ENCODE assay signal across 13 mouse cellular contexts in the genomic region with DNA sequence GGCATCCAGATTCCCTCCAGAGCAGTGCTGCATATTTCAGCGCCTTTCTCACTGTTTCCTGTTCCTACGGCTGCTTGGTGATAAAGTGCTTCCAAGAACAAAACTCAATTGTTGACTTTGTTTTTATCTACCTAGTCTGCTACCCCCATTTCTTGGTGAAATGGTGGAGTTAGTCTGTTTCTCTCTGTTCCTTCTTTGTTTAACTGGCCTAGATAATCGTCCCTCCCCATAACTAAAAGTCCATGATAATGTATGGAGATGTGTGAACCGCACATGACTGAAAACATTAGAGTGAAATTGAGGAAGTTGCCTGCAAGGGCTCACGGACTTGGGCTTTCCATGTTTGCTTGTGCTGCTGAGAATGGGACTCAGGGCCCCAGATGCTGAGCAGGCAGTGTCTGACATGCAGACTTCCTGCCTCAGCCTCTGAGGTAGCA. TPM values are rescaled to one million over a fixed set of nuclear protein-coding genes. Genes with fewer than 3 reads are reported as not detected.
DNase-seq lines count a peak whose midpoint lies in the region; ATAC-seq and TF ChIP-seq lines count a peak whose summit lies in the region.
"Had no signal": no experiment of that assay in that cellular context is flagged by ENCODE, and none has a peak within 500 bp of the region (broad histone marks: within the 10 kb centered on the region; RNA-seq: fewer than 3 reads in every experiment).

No protein-coding gene starts in this region.

- no peak for TF ChIP-seq EP300 in heart, adult 2 months (IDR thresholded peaks at IDR 0.05; ENCODE audit: insufficient read depth, low read depth, low read length)

- no peak for DNase-seq in heart, adult 2 months
- DNase-seq in heart, postnatal 14 days: no peak
- DNase-seq in thymus, postnatal 4 days: peak; percentile 30
- no peak for DNase-seq in thymus, adult 18-20 months
- DNase-seq in embryo, embryonic 11 days: no peak
- no peak for DNase-seq in layer of hippocampus, adult 2 months (ENCODE audit: low spot score in 2 of 2)
- DNase-seq: layer of hippocampus, postnatal 36 days had no signal

- no peak for TF ChIP-seq POLR2A in heart, adult 2 months (IDR thresholded peaks at IDR 0.05; ENCODE audit: insufficient read depth, low read depth, low read length)

- WGBS in heart, adult 2 months: 25% methylated on average over 5 of the region's 5 CpGs
- 8% methylated on average over 5 of the region's 5 CpGs for WGBS in liver, embryonic 16.5 days (ENCODE audit: insufficient replicate concordance)

- no peak for ATAC-seq in liver, embryonic 16.5 days (ENCODE audit: low read depth)
- no peak for ATAC-seq in cerebellum, adult (ENCODE audit: insufficient number of reproducible peaks, low FRiP score, low TSS enrichment)
- ATAC-seq: intestine, embryonic 15.5 days had no signal

- H3K27me3 ChIP-seq in heart, adult 2 months (ENCODE audit: control insufficient read depth, insufficient read depth, low read length): no peaks in the 10 kb centered on the region
- no peaks in the 10 kb centered on the region for H3K27me3 ChIP-seq in liver, embryonic 16.5 days (ENCODE audit: control insufficient read depth, insufficient read depth, low read depth, low read length)
- H3K27me3 ChIP-seq: embryonic facial prominence, embryonic 12.5 days; intestine, embryonic 15.5 days; midbrain, embryonic 12.5 days had no signal

- intact Hi-C loops in heart, adult 2 months (cut with DNase I): loop anchor here (2.0 kb wide), 1 partner anchor 18 kb away; no protein-coding TSS in a partner anchor
- intact Hi-C loops in heart, postnatal 14 days (cut with DNase I): no loop called here

- H3K9me3 ChIP-seq in liver, embryonic 16.5 days (replicated peaks; ENCODE audit: control insufficient read depth, low read length): no peaks in the 10 kb centered on the region
- H3K9me3 ChIP-seq: embryonic facial prominence, embryonic 12.5 days; intestine, embryonic 15.5 days; midbrain, embryonic 12.5 days had no signal

- H3K27ac ChIP-seq in heart, adult 2 months: peak overlapping the region; percentile 31
- peak overlapping the region; percentile 68 for H3K27ac ChIP-seq in liver, embryonic 16.5 days (ENCODE audit: low read length)
- no peak overlapping the region for H3K27ac ChIP-seq in layer of hippocampus, adult 2 months
- H3K27ac ChIP-seq: embryonic facial prominence, embryonic 12.5 days; intestine, embryonic 15.5 days; midbrain, embryonic 12.5 days had no signal

- peaks cover 7% of the 10 kb centered on the region for H3K79me2 ChIP-seq in heart, adult 2 months (replicated peaks; ENCODE audit: control insufficient read depth, insufficient read depth, low read length)

- H3K4me2 ChIP-seq in liver, embryonic 16.5 days (ENCODE audit: low read depth, low read length): peak overlapping the region; percentile 30
- H3K4me2 ChIP-seq: embryonic facial prominence, embryonic 12.5 days; intestine, embryonic 15.5 days; midbrain, embryonic 12.5 days had no signal

- H3K36me3 ChIP-seq in heart, adult 2 months (ENCODE audit: control insufficient read depth, insufficient read depth, low read length): peaks cover 38% of the 10 kb centered on the region
- peaks cover 14% of the 10 kb centered on the region for H3K36me3 ChIP-seq in liver, embryonic 16.5 days (ENCODE audit: control insufficient read depth, insufficient read depth)

- no peak overlapping the region for H3K9ac ChIP-seq in heart, adult 2 months (ENCODE audit: low read depth, low read length)
- H3K9ac ChIP-seq in liver, embryonic 16.5 days (ENCODE audit: low read depth, low read length): no peak overlapping the region
- H3K9ac ChIP-seq: embryonic facial prominence, embryonic 12.5 days; intestine, embryonic 15.5 days; midbrain, embryonic 12.5 days had no signal

- H3K4me1 ChIP-seq in heart, adult 2 months (ENCODE audit: control insufficient read depth, insufficient read depth, low read length): peaks cover 19% of the 10 kb centered on the region
- H3K4me1 ChIP-seq in liver, embryonic 16.5 days (ENCODE audit: control insufficient read depth, low read depth, low read length): peaks cover 32% of the 10 kb centered on the region

- no peak for TF ChIP-seq CTCF in heart, adult 2 months (IDR thresholded peaks at IDR 0.05)
- no peak for TF ChIP-seq CTCF in layer of hippocampus, adult 2 months (conservative IDR thresholded peaks at IDR 0.05)

- no peak overlapping the region; the same call in 1 of the 2 replicates for H3K4me3 ChIP-seq in heart, adult 2 months
- no peak overlapping the region for H3K4me3 ChIP-seq in liver, embryonic 16.5 days (ENCODE audit: low read depth, low read length)
- H3K4me3 ChIP-seq in layer of hippocampus, adult 2 months: no peak overlapping the region
- H3K4me3 ChIP-seq: embryonic facial prominence, embryonic 12.5 days; intestine, embryonic 15.5 days; midbrain, embryonic 12.5 days had no signal

RNA-seq across cellular contexts. Expression of a gene that starts 3.6 kb away (rescaled TPM):
- total RNA-seq in heart, adult 2 months (2021): 10 to 100 TPM; 96.7 to 97.0 TPM
- polyA plus RNA-seq in heart, adult 2 months (2012; rRNA removed): 34.1 and 62.8 TPM in 2 replicates
- 10 to 100 TPM; 90.4 to 95.3 TPM for total RNA-seq in heart, postnatal 14 days (2021)
- polyA plus RNA-seq in liver, embryonic 16.5 days (2015; fragmentation: Nextera tagmentation; extraction: Ambion mirVana): 42.3 and 43.3 TPM in 2 replicates
- total RNA-seq in layer of hippocampus, adult 2 months (2021): 10 to 100 TPM; 36.1 to 41.4 TPM

RNA-seq across cellular contexts. Expression of a gene that starts 19.5 kb away (rescaled TPM):
- total RNA-seq in heart, adult 2 months (2021): 10 to 100 TPM; 53.7 to 54.7 TPM
- 23.3 and 37.5 TPM in 2 replicates for polyA plus RNA-seq in heart, adult 2 months (2012; rRNA removed)
- total RNA-seq in heart, postnatal 14 days (2021): 10 to 100 TPM; 59.4 to 65.2 TPM
- 106 and 113 TPM in 2 replicates for polyA plus RNA-seq in liver, embryonic 16.5 days (2015; fragmentation: Nextera tagmentation; extraction: Ambion mirVana)
- 10 to 100 TPM; 51.6 to 62.1 TPM for total RNA-seq in layer of hippocampus, adult 2 months (2021)

RNA-seq across cellular contexts. Expression of a gene that starts 45.0 kb away (rescaled TPM):
- not detected for total RNA-seq in heart, adult 2 months (2021)
- not detected in 2 replicates for polyA plus RNA-seq in heart, adult 2 months (2012; rRNA removed)
- total RNA-seq in heart, postnatal 14 days (2021): not detected
- 0.07 TPM in 1 of 2 replicates, not detected in the other for polyA plus RNA-seq in liver, embryonic 16.5 days (2015; fragmentation: Nextera tagmentation; extraction: Ambion mirVana)
- not detected for total RNA-seq in layer of hippocampus, adult 2 months (2021)
- total RNA-seq: gastrocnemius, adult 8-10 months; layer of hippocampus, postnatal 36 days had no signal
- polyA plus RNA-seq: embryonic facial prominence, embryonic 12.5 days; midbrain, embryonic 12.5 days had no signal
